Mouse (Mus musculus) forebrain, embryonic 14.5 days (tissue): ENCODE measurements at regions not wholly inside any gene's neighbourhood (a gene's known extent, or its start where the extent isn't known, plus 50 kb on each side); places are given as distances from the start of the nearest gene placed in this dataset.

ENCODE experiments used
- ATAC-seq: fragments of 200-750 bp; cut with Nextera tagmentation; 2 replicates; pipeline ENCODE4 v1.8.0; 2017; ENCODE audit warnings: mild to moderate bottlenecking, moderate library complexity
- DNase-seq: peaks from one replicate; pipeline ENCODE4 v3.0.0-alpha.2; 2015; ENCODE audit warnings: low spot score
- H3K27ac ChIP-seq: fragments of 300-500 bp; sonication (generic); 2 replicates; pipeline ENCODE4 v1.5.1; 2014; ENCODE audit warnings: low read depth, mild to moderate bottlenecking, control low read depth, low read length, moderate library complexity
- H3K27me3 ChIP-seq: fragments of 300-500 bp; sonication (generic); replicated peaks from 2 replicates; pipeline ENCODE4 v1.6.1; 2014; ENCODE audit warnings: low read length, control low read depth, mixed read lengths; ENCODE audit not compliant: control insufficient read depth, insufficient read depth
- H3K36me3 ChIP-seq: fragments of 300-500 bp; sonication (generic); 2 replicates; pipeline ENCODE4 v1.6.1; 2014; ENCODE audit warnings: low read length, control low read depth; ENCODE audit not compliant: control insufficient read depth, insufficient read depth
- H3K4me1 ChIP-seq: fragments of 300-500 bp; sonication (generic); 2 replicates; pipeline ENCODE4 v1.6.1; 2014; ENCODE audit warnings: antibody characterized with exemption, low read length, control low read depth; ENCODE audit not compliant: control insufficient read depth, insufficient read depth
- H3K4me2 ChIP-seq: fragments of 300-500 bp; sonication (generic); 2 replicates; pipeline ENCODE4 v1.6.1; 2014; ENCODE audit warnings: mild to moderate bottlenecking, control low read depth, low read length
- H3K4me3 ChIP-seq: fragments of 300-500 bp; sonication (generic); 2 replicates; pipeline ENCODE4 v1.5.1; 2014; ENCODE audit warnings: low read depth, low read length, control low read depth
- H3K9ac ChIP-seq: fragments of 300-500 bp; sonication (generic); 2 replicates; pipeline ENCODE4 v1.6.1; 2014; ENCODE audit warnings: mild to moderate bottlenecking, low read length, control low read depth, moderate library complexity
- H3K9me3 ChIP-seq: fragments of 300-500 bp; sonication (generic); replicated peaks from 2 replicates; pipeline ENCODE4 v1.6.1; 2016; ENCODE audit warnings: low read length, control low read depth, mixed read lengths; ENCODE audit not compliant: control insufficient read depth
- WGBS: fragments of 180-500 bp; shearing (Covaris S2); extraction: QIAGEN DNeasy Blood & Tissue Kit; methylation state at CpG from one replicate; pipeline ENCODE4 v1.1.7; 2014; 5-methylcytosine and 5-hydroxymethylcytosine counted together

DNA sequence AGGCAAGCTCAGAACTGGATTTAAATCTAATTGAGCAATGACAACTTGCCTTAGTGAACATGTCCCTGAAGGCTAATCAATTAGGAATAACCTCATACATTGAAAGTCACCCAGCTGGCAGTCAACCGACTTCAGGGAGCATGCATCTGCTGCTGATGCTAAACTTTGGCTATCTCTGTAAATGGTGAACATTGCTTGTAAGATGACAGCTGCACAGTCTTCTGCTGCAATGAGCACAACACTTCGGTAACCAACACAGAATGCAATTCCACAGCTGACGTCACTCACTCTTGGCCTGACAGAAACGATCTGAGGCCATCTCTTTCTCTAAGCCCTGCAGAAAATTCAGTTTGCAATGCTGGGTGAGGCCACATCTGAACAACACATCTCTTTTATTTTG is 290.6 kb downstream of the Ankrd50 start:
- no peak overlapping the region for H3K27ac ChIP-seq
- no peaks in the 10 kb centered on the region for H3K36me3 ChIP-seq
- no peak for DNase-seq
- no peaks in the 10 kb centered on the region for H3K27me3 ChIP-seq
- ATAC-seq, result no peak
- 79% methylated on average over 4 of the region's 4 CpGs for WGBS
- no peak overlapping the region for H3K4me2 ChIP-seq
- no peaks in the 10 kb centered on the region for H3K4me1 ChIP-seq
- H3K9me3 ChIP-seq, result no peaks in the 10 kb centered on the region
- H3K9ac ChIP-seq, result no peak overlapping the region
- H3K4me3 ChIP-seq, result no peak overlapping the region

DNA sequence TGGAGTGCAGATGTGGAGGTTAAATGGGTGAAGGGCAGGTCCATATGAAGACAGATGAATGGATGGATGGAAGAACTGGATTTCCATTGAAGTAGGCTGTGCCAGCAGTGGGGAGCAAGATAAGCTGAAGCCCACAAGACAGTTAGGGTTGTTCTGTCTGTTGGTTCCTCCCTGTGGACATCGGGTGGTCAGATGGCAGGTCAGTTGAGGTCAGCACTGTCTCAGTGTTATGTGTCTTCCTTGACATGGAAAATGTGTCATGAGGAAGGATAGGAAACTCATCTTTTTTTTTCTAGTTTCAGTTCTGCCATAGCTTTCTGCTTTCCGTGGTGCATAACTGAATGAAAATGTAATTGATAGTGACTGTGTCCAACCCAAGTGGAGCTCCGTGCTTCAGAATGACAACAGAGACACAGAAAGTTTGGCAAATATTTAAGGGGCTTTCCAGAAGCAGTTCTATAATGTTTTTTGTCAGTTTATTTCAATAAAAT is 297.2 kb downstream of the Ankrd50 start:
- Histone ChIP-seq H3K36me3 (no peaks in the 10 kb centered on the region), H3K4me2 (no peak overlapping the region), H3K27ac (no peak overlapping the region), H3K9me3 (no peaks in the 10 kb centered on the region), H3K27me3 (no peaks in the 10 kb centered on the region), H3K4me3 (no peak overlapping the region), H3K9ac (no peak overlapping the region), H3K4me1 (no peaks in the 10 kb centered on the region)
- 92% methylated on average over 3 of the region's 3 CpGs for WGBS
- no peak for ATAC-seq
- DNase-seq, result no peak

DNA sequence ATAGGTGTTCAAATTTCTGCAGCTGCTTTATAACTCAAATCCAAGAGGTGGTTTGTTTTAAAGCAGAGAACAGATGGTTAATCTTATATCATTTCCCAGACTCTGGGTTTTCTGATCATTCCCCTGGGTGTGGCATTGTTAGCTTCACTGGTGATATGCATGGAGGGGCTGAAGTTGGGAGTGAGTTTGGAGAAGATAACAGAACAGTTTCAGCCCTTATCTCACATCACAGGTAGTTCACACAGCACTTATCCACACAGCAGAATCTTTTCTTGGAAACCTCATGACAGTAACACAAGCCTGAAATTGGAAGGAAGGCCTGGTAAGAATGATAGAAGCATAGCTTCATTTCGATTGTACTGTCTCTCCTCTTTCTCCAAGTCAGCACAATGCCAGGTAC is 298.1 kb downstream of the Ankrd50 start:
- H3K4me2 ChIP-seq, result no peak overlapping the region
- H3K4me1 ChIP-seq, result no peaks in the 10 kb centered on the region
- no peak overlapping the region for H3K4me3 ChIP-seq
- ATAC-seq, result no peak
- no peak for DNase-seq
- H3K27me3 ChIP-seq, result no peaks in the 10 kb centered on the region
- 97% methylated on average over 1 of the region's 1 CpGs for WGBS
- H3K36me3 ChIP-seq, result no peaks in the 10 kb centered on the region
- no peak overlapping the region for H3K9ac ChIP-seq
- H3K9me3 ChIP-seq, result no peaks in the 10 kb centered on the region
- no peak overlapping the region for H3K27ac ChIP-seq

DNA sequence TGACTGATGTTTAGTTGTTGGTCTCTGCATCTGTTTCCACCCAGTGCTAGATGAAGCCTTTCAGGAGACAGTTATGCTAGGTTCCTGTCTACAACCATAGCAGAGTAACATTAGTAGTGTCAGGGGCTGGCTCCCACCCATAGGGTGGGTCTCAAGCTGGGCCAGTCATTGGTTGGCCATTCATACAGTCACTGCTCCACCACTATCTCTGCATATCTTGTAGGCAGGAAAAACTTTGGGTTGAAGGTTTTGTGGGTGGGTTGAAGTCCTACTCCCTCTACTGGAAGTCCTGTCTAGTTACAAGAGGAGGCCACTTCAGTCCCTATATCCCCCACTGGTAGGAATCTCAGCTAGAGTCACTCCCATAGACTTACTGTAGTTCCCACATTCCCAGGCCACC is 306.3 kb downstream of the Ankrd50 start:
- no peaks in the 10 kb centered on the region for H3K36me3 ChIP-seq
- no peaks in the 10 kb centered on the region for H3K27me3 ChIP-seq
- no peak overlapping the region for H3K4me2 ChIP-seq
- no peak overlapping the region for H3K4me3 ChIP-seq
- H3K27ac ChIP-seq, result no peak overlapping the region
- ATAC-seq (no peak), DNase-seq (no peak)
- H3K9me3 ChIP-seq, result no peaks in the 10 kb centered on the region
- H3K4me1 ChIP-seq, result no peaks in the 10 kb centered on the region
- H3K9ac ChIP-seq, result no peak overlapping the region

DNA sequence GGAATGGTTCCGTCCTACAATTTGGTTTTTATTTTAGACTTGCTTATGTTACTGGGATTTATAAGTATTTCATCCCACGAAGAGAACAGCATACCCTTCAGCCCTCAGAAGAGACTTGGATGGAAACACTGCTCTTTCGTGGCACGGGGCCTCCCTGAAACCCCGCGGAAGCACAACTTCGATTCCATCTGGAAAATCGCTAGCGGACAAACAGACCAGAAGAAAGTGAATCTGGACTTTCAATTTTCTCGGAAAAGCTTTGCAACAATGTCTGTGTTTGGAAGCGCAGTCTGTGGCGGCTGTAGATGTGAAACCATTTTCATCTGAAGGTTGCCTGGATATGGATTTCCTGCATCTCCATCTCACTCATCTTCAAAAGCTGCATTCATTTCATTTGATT is 308.7 kb downstream of the Ankrd50 start:
- H3K9ac ChIP-seq, result no peak overlapping the region
- no peak for DNase-seq
- H3K36me3 ChIP-seq, result no peaks in the 10 kb centered on the region
- no peak for ATAC-seq
- no peak overlapping the region for H3K4me2 ChIP-seq
- H3K9me3 ChIP-seq, result no peaks in the 10 kb centered on the region
- no peak overlapping the region for H3K27ac ChIP-seq
- H3K4me3 ChIP-seq, result no peak overlapping the region
- H3K4me1 ChIP-seq, result no peaks in the 10 kb centered on the region
- H3K27me3 ChIP-seq, result no peaks in the 10 kb centered on the region
- WGBS, result 91% methylated on average over 12 of the region's 12 CpGs

DNA sequence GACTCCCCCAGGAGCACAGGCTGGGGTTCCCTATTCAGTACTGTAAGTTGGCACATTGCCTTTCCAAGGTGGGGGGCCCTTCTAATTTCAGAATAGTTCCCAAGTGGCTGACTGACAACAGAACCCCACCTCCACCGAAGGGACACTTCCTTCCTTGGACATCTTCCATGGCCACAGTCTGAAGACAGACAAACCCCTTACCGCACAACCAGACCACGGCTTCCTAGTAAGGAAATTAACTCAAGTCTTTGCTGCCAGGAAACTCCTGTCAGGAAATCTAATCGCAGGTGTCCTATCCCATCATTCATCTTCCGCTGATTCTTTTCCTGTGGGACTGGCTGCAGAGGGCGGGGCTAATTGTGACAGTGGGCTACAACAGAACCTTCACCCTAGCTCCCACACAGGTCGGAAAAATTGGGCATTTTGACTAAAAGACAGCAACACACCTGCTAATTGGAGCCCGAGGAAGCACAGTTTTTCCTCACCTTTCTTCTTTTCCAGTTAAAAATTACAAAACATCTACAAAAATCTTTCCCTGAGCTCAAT is 309.8 kb downstream of the Ankrd50 start:
- 77% methylated on average over 8 of the region's 8 CpGs for WGBS

DNA sequence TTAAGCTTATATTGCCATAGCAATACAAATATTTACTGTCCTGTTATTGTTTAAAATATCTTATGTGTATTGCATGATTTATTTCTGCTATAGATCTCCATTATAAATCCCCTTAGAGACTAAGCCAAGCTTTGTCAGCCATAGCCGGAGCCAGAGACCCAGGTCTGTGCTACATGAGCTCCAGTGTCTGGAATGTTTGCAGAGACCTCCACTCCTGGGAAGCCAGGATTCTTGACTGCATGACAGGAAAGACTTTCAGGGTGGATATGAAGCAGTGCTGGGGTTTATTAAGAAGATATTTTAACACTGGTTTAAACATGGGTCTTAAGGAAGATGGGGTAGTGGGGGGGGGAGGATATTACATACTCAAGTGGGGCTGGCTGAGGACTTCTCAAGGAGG is 332.2 kb downstream of the Ankrd50 start:
- no peak for ATAC-seq
- H3K27ac ChIP-seq, result no peak overlapping the region
- no peaks in the 10 kb centered on the region for H3K27me3 ChIP-seq
- no peak overlapping the region for H3K4me2 ChIP-seq
- no peak overlapping the region for H3K9ac ChIP-seq
- WGBS, result 97% methylated on average over 1 of the region's 1 CpGs
- no peak overlapping the region for H3K4me3 ChIP-seq
- no peaks in the 10 kb centered on the region for H3K9me3 ChIP-seq
- no peaks in the 10 kb centered on the region for H3K36me3 ChIP-seq
- no peaks in the 10 kb centered on the region for H3K4me1 ChIP-seq
- DNase-seq, result no peak

More for the DNA sequence above, 309.8 kb downstream of the Ankrd50 start:
- no peak overlapping the region for H3K4me3 ChIP-seq
- no peak for ATAC-seq
- no peak overlapping the region for H3K4me2 ChIP-seq
- H3K4me1 ChIP-seq, result no peaks in the 10 kb centered on the region
- H3K9ac ChIP-seq, result no peak overlapping the region
- no peaks in the 10 kb centered on the region for H3K27me3 ChIP-seq
- no peak for DNase-seq
- H3K9me3 ChIP-seq, result no peaks in the 10 kb centered on the region
- H3K27ac ChIP-seq, result no peak overlapping the region
- no peaks in the 10 kb centered on the region for H3K36me3 ChIP-seq

DNA sequence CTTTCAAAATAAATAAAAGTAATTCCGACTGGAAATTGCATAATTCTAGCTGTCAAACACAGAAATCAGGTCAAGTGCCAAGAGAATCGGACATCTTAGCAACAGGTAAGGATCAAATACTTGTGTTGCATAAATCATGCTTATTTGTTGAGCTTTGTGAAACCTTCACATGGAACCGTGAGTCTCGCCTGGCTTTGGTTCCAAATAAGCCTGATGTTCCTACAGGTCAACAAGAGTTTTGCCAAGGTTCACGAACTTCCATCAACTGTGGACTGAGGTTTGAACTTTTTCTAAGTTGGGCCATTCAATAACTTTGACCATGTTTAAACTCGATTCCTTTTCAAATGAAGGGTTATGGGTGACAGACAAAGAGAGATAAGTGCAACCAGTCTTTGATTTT is 332.8 kb downstream of the Ankrd50 start:
- WGBS, result 87% methylated on average over 6 of the region's 6 CpGs
- Histone ChIP-seq H3K4me2 (no peak overlapping the region), H3K27ac (no peak overlapping the region), H3K9ac (no peak overlapping the region), H3K4me1 (no peaks in the 10 kb centered on the region), H3K36me3 (no peaks in the 10 kb centered on the region), H3K27me3 (no peaks in the 10 kb centered on the region), H3K9me3 (no peaks in the 10 kb centered on the region), H3K4me3 (no peak overlapping the region)
- DNase-seq (no peak), ATAC-seq (no peak)

DNA sequence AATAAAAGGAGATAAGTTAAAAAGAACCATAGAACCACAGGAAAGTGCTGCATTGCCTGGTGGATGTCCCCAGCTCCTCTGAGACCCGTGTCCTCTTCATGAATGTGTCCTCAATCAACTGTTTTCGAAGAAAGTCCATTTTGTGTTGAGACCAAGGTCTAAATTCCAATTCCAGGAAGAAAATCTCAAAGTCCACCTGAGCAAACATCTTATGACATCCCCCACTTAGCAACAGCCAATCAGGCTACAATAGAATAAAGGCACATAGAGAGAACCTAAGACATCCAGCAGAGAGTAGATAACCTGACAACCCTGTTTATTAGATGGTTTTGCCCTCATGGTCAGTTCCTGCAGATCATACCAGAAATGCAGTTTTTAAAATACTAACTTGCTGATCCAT is 338.0 kb downstream of the Ankrd50 start:
- no peak for ATAC-seq
- WGBS, result 91% methylated on average over 2 of the region's 2 CpGs

More for the DNA sequence above, 338.0 kb downstream of the Ankrd50 start:
- H3K9ac ChIP-seq, result no peak overlapping the region
- H3K4me3 ChIP-seq, result no peak overlapping the region
- H3K36me3 ChIP-seq, result no peaks in the 10 kb centered on the region
- H3K4me1 ChIP-seq, result peaks cover 9% of the 10 kb centered on the region; the same call in 1 of the 2 replicates
- no peaks in the 10 kb centered on the region for H3K9me3 ChIP-seq
- H3K27me3 ChIP-seq, result no peaks in the 10 kb centered on the region
- no peak for DNase-seq
- no peak overlapping the region for H3K4me2 ChIP-seq
- no peak overlapping the region for H3K27ac ChIP-seq
